Mouse (Mus musculus) cerebellum, adult 11-12 months (tissue): ENCODE results near the gene Herc1.

Source experiments
- DNase-seq: peaks from one replicate; pipeline ENCODE4 v3.0.0; 2022

The Herc1 gene

GRCm38 (mm10) chr9:66349860-66350787 is at the start of gene Herc1:
Herc1 (plus strand) TSS chr9:66350450.
- DNase-seq, result peak; percentile 95

- no peak for DNase-seq
Observed at GRCm38 (mm10) chr9:66304320-66305090, 45.7 kb upstream of the Herc1 start.

GRCm38 (mm10) chr9:66305121-66306112 is 44.8 kb upstream of the Herc1 start:
- DNase-seq, result peak; percentile 68

- no peak for DNase-seq
Observed at GRCm38 (mm10) chr9:66306414-66306813, 43.8 kb upstream of the Herc1 start.

GRCm38 (mm10) chr9:66307341-66307740 is 42.9 kb upstream of the Herc1 start:
- DNase-seq, result no peak

- no peak for DNase-seq
Observed at GRCm38 (mm10) chr9:66308741-66309140, 41.5 kb upstream of the Herc1 start.

GRCm38 (mm10) chr9:66311458-66311857 is 38.8 kb upstream of the Herc1 start:
- no peak for DNase-seq

- DNase-seq, result no peak
Observed at GRCm38 (mm10) chr9:66316603-66317002, 33.6 kb upstream of the Herc1 start.

- peak; percentile 99 for DNase-seq
Observed at GRCm38 (mm10) chr9:66322010-66322931, 28.0 kb upstream of the Herc1 start.

- no peak for DNase-seq
Observed at GRCm38 (mm10) chr9:66326879-66327278, 23.4 kb upstream of the Herc1 start.

GRCm38 (mm10) chr9:66329474-66329873 is 20.8 kb upstream of the Herc1 start:
- no peak for DNase-seq

GRCm38 (mm10) chr9:66330437-66330836 is 19.8 kb upstream of the Herc1 start:
- no peak for DNase-seq

GRCm38 (mm10) chr9:66331548-66331947 is 18.7 kb upstream of the Herc1 start:
- no peak for DNase-seq

- no peak for DNase-seq
Observed at GRCm38 (mm10) chr9:66332393-66332792, 17.9 kb upstream of the Herc1 start.

- no peak for DNase-seq
Observed at GRCm38 (mm10) chr9:66337280-66337679, 13.0 kb upstream of the Herc1 start.

- DNase-seq, result no peak
Observed at GRCm38 (mm10) chr9:66338005-66338782, 12.1 kb upstream of the Herc1 start.

- DNase-seq, result no peak
Observed at GRCm38 (mm10) chr9:66339714-66340113, 10.5 kb upstream of the Herc1 start.

- DNase-seq, result no peak
Observed at GRCm38 (mm10) chr9:66340394-66341094, 9.7 kb upstream of the Herc1 start.

GRCm38 (mm10) chr9:66347405-66348035 is 2.7 kb upstream of the Herc1 start:
- DNase-seq, result no peak
